Mouse (Mus musculus) bone marrow, adult 2 months (tissue): Measurements from ENCODE around the gene Tmem236.

Source experiments
- CTCF ChIP-seq: fragments of 200-500 bp; IDR thresholded peaks from 2 replicates; pipeline ENCODE4 v1.5.1; 2011; ENCODE audit warnings: low read length, control low read depth; ENCODE audit not compliant: control insufficient read depth, insufficient read depth
- POLR2A ChIP-seq: fragments of 200-500 bp; IDR thresholded peaks from 2 replicates; pipeline ENCODE4 v1.6.1; 2011; ENCODE audit warnings: low read depth, mild to moderate bottlenecking, control low read depth, low read length, borderline replicate concordance; ENCODE audit not compliant: control insufficient read depth

DNA sequence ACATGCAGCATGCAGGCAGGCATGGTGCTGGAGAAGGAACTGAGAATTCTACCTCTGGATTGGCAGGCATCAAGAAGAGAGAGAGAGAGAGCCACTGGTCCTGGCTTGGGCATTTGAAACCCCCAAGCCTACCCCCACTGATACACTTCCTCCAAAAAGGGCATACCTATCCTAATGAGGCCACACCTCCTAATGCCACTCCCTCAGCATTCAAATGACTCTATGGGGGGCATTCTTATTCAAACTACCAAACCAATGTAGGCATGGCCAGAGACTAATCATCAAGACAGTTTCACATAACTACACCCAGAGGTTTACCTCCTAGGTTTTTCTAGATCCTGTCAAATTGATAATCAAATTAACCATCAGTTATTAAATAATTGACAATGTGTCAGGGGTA, 6.6 kb upstream of the Tmem236 start:
- TF ChIP-seq POLR2A (no peak), CTCF (no peak)
